Mouse (Mus musculus) midbrain, embryonic 11.5 days (tissue): Measurements from ENCODE around the gene Mast1. TPM values are rescaled to one million over a fixed set of nuclear protein-coding genes. Genes with fewer than 3 reads are reported as not detected.
A peak's percentile ranks its signal among the peaks of the same experiment; 100 is the strongest.

Experiments
- ATAC-seq: fragments of 200-750 bp; cut with Nextera tagmentation; 2 replicates; pipeline ENCODE4 v1.8.0; 2017; ENCODE audit warnings: moderate TSS enrichment, moderate library complexity; ENCODE audit not compliant: low FRiP score
- DNase-seq: peaks from one replicate; pipeline ENCODE4 v3.0.0; 2015; ENCODE audit warnings: low spot score; ENCODE audit errors: missing footprints
- H3K27ac ChIP-seq: fragments of 300-500 bp; sonication (generic); 2 replicates; pipeline ENCODE4 v1.5.1; 2014; ENCODE audit warnings: low read depth, low read length
- H3K27me3 ChIP-seq: fragments of 300-500 bp; sonication (generic); 2 replicates; pipeline ENCODE4 v1.6.1; 2014; ENCODE audit warnings: mild to moderate bottlenecking, low read length, moderate library complexity, mixed read lengths; ENCODE audit not compliant: control insufficient read depth, insufficient read depth
- H3K36me3 ChIP-seq: fragments of 300-500 bp; sonication (generic); 2 replicates; pipeline ENCODE4 v1.6.1; 2014; ENCODE audit warnings: mild to moderate bottlenecking, low read length, moderate library complexity, mixed read lengths; ENCODE audit not compliant: control insufficient read depth, insufficient read depth
- H3K4me1 ChIP-seq: fragments of 300-500 bp; sonication (generic); 2 replicates; pipeline ENCODE4 v1.6.1; 2014; ENCODE audit warnings: low read length; ENCODE audit not compliant: control insufficient read depth, insufficient read depth
- H3K4me2 ChIP-seq: fragments of 300-500 bp; sonication (generic); 2 replicates; pipeline ENCODE4 v1.6.1; 2014; ENCODE audit warnings: mild to moderate bottlenecking, moderate library complexity
- H3K4me3 ChIP-seq: fragments of 300-500 bp; sonication (generic); 2 replicates; pipeline ENCODE4 v1.5.1; 2014; ENCODE audit warnings: low read depth, low read length
- H3K9ac ChIP-seq: fragments of 300-500 bp; sonication (generic); 2 replicates; pipeline ENCODE4 v1.6.1; 2014; ENCODE audit warnings: low read length
- H3K9me3 ChIP-seq: fragments of 300-500 bp; sonication (generic); 2 replicates; pipeline ENCODE4 v1.6.1; 2016; ENCODE audit warnings: low read length; ENCODE audit not compliant: control insufficient read depth
- WGBS: fragments of 180-500 bp; shearing (Covaris S2); extraction: QIAGEN DNeasy Blood & Tissue Kit; methylation state at CpG from one replicate; pipeline ENCODE4 v1.1.7; 2014; 5-methylcytosine and 5-hydroxymethylcytosine counted together
- polyA plus RNA-seq: library from polyadenylated mRNA; unstranded; fragments of >200 nt; fragmentation: Nextera tagmentation; extraction: Ambion mirVana; gene quantifications from 2 replicates; pipeline ENCODE4 v1.2.1, GENCODE M21; 2014

Mast1 gene
- polyA plus RNA-seq, 1 experiment from 2014 or later = 8.8 TPM

DNA sequence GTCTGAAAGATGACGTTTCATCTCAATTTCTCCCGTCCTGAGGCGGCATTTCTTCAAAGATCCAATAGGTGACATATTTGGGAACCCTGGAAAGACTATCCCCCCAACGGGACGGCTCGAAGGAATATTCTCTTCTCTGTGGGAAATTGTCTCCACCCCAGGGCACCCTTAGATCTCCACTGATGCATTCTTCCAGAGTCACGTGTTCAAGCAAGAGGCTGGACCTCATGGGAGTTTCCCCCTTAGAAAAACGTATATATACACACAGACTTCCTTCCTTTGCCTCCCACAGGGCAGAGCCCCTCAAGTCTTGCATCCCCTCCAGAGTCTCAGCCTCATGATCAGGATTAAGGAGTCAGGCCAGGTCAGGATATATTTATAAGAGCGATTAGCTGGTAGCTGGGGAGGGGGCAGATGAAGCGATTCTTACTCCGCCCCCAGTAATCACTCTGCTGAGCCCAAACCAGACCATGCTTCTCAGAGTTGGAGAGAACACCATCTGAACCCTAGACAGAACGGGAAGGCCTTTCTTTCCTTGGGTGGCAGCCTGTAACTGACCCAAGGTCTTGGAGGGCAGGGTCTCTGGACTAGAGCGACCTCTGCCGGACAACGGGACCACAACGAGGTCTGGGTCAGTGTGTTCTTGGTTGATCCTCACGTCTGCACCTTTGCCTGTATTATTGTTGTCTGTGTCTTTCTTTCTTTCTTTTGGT, 9.5 kb upstream of the Mast1 start, which contains the start of gene Rtbdn:
Gene Rtbdn, plus strand, starts transcription at position 464 of the 713 bp plus-strand sequence.
- H3K4me2 ChIP-seq = peak within 1 kb of the TSS; percentile 92
- DNase-seq (peak; percentile 91), ATAC-seq (0 out of 2 replicates have a peak, but pooled peaks have one; percentile 27)
- H3K9me3 ChIP-seq = no peaks in the 10 kb centered on the region
- H3K27ac ChIP-seq = no peak within 1 kb of the TSS
- H3K27me3 ChIP-seq = peaks cover 46% of the 10 kb centered on the region
- peak within 1 kb of the TSS; percentile 62 for H3K9ac ChIP-seq
- H3K4me1 ChIP-seq = peaks cover 23% of the 10 kb centered on the region
- H3K36me3 ChIP-seq = no peaks in the 10 kb centered on the region
- WGBS = 9% methylated on average over 17 of the region's 17 CpGs
- peak within 1 kb of the TSS; percentile 57 for H3K4me3 ChIP-seq

DNA sequence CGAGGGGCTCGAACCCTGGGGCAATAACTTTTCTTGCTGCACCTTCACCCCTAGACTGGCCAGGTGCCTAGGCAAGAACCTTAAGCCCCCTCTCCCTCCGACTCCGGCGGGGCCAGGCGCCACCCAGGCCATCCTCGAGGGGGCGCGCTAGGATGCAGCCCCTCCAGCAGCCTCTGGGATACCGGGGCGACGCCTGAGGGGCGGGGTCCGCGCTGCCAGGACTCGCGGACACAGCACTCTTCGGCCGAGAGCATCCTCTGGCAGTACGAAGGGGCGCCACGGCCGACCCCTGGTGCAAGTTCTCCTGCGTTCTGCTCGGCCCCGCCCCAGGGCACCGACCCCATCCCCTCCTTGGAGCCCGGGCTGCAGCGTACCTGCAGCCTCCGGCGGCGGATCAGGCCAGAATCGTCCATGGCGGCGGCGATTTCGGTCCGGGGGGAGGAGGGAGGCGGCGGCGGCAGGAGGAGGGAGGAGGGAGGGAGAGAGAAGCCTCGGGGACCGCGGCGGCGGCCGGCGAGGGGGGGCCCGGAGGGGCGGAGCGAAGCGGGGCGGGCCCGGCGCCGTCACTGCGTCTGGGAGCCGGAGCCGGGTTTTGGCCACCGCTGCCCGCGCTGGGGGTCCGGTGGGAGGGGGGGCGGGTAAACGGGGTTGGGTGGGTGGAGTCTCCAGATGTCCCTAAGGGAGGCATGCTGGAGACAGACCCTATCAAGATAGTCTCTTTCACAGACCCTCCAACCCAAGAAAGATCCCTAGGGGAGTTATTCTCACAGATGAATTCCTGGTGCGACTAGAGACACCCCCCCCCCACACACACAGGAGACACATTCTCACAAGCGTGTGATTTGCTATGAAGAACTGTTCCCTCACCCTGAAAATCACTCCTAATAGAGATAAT, 8.7 kb upstream of the Mast1 start:
- Histone ChIP-seq H3K4me2 (peak overlapping the region; percentile 92), H3K9me3 (no peaks in the 10 kb centered on the region), H3K4me1 (peaks cover 23% of the 10 kb centered on the region), H3K9ac (peak overlapping the region; percentile 62), H3K27ac (no peak overlapping the region), H3K36me3 (no peaks in the 10 kb centered on the region), H3K4me3 (peak overlapping the region; percentile 57), H3K27me3 (peaks cover 46% of the 10 kb centered on the region)
- DNase-seq (peak; percentile 97), ATAC-seq (peak; percentile 73)
- WGBS = 0% methylated on average over 46 of the region's 67 CpGs

DNA sequence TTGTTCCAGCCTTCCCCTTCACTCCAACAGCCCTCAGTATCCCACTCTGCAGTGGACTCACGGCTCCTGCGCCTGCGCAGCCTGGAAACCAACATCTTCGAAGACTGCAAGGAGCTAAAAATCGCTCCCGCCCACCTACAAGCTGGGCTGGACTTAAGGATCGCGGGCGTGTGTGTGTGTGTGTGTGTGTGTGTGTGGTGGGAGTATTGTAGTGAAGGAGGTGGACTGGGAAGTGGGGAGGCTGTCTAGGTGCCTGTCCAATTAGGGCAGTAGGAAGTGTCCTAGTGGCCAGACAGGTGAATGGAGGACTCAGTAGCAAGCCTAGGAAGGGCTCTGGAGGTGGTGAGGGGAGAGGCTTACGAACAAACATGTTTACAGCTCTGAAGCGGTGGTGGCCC, 8.1 kb upstream of the Mast1 start:
- Histone ChIP-seq H3K9ac (no peak overlapping the region), H3K4me2 (peak overlapping the region; percentile 92), H3K4me1 (peaks cover 23% of the 10 kb centered on the region), H3K4me3 (peak overlapping the region; percentile 57; the same call in 1 of the 2 replicates), H3K36me3 (no peaks in the 10 kb centered on the region), H3K27me3 (peaks cover 40% of the 10 kb centered on the region), H3K9me3 (no peaks in the 10 kb centered on the region), H3K27ac (no peak overlapping the region)
- 4% methylated on average over 11 of the region's 11 CpGs for WGBS
- DNase-seq (no peak), ATAC-seq (peak; percentile 56)

DNA sequence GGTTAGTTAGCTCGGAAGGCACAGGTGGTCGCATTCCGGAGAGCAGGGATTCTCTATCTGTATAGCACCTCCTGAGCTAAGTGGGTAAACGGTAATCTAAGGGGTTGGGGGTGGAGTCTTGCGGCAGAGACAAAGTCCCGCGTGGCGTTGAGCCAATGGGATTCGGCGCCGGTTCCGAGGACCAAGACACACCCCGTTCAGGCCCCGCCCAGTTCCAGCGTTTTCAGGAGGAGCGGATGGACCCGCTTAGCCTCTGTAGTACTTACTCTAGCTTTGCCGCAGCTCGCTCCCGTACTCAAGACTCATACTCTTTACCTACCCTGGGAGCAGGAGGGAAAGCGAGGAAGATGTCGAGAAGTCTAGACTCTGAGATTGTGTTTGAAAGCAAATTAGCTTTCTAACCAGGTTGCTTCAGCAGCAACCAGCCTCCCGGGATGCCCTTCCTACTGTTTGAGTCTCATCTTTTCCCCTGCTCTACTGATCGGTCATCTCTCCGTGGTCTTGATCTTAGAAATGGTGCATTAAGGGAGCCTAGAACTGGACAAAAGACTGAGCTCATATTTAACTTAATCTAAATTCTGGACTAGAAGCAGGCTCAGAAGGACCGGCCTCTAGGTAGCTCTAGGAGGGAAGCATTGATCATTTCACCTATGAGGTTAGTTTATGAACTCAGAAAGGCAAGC, 7.5 kb upstream of the Mast1 start:
- WGBS = 2% methylated on average over 26 of the region's 26 CpGs

DNA sequence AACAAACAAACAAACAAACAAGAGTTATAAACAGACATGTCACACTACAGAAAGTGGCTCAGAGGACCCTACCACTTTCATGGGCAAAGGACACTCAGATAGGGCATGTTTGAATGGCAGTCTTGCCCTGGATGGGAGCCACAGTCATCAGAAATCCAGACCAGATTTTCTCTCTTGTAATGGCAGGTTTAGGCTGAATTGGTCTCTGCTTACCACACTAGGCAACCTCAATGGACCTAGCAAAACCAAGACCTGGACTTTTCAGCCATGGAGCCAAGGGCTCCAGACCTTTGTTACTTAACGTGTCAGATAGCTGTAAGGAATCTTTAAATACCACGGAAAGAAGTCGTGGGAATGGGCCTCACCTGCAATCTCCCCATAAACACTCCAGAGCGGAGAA, 6.5 kb upstream of the Mast1 start:
- no peak overlapping the region for H3K27ac ChIP-seq
- no peak for ATAC-seq

More for the DNA sequence above, 7.5 kb upstream of the Mast1 start:
- H3K4me1 ChIP-seq = peaks cover 23% of the 10 kb centered on the region
- ATAC-seq (peak; percentile 51; the same call in 1 of the 2 replicates), DNase-seq (peak; percentile 92)
- no peaks in the 10 kb centered on the region for H3K9me3 ChIP-seq
- H3K9ac ChIP-seq = no peak overlapping the region
- no peaks in the 10 kb centered on the region for H3K36me3 ChIP-seq
- H3K4me2 ChIP-seq = peak overlapping the region; percentile 92
- H3K27me3 ChIP-seq = peaks cover 37% of the 10 kb centered on the region
- H3K27ac ChIP-seq = no peak overlapping the region
- peak overlapping the region; percentile 14; the same call in 1 of the 2 replicates for H3K4me3 ChIP-seq

DNA sequence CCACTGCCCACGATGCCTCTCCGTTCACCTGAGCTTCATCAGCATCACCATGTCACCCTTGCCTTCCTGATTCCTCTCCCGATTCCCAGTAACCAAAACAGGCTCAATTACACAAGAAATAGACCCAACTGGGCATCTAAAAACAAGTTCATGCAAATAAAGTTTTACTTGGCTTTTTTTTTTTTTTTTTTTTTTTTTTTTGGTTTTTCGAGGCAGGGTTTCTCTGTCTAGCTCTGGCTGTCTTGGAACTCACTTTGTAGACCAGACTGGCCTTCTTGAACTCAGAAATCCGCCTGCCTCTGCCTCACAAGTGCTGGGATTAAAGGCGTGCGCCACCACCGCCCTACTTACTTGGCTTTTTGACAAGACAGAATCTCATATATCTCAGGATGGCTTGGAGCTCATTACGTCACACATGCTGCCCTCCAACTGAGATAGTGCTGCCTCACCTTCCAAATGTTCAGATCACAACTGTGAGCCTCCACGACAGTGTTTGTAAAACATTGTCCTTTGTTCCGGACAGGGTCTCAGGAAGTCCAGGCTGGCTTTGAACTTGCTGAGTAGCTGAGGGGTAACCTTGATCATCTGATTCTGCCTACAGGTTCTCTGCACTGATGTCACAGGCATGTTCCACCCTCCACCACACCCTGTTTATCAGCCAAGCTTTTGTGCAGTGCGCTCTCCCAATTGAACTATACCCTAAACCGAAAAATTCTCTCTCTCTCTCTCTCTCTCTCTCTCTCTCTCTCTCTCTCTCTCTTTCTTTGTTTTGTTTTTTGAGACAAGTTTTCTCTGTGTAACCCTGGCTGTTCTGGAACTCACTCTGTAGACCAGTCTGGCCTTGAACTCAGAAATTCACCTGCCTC, 694 bp upstream of the Mast1 start:
- WGBS = 63% methylated on average over 13 of the region's 13 CpGs

More for the DNA sequence above, 6.5 kb upstream of the Mast1 start:
- no peak overlapping the region for H3K9ac ChIP-seq
- peak; percentile 81 for DNase-seq
- peaks cover 37% of the 10 kb centered on the region for H3K27me3 ChIP-seq
- no peaks in the 10 kb centered on the region for H3K36me3 ChIP-seq
- 18% methylated on average over 4 of the region's 4 CpGs for WGBS
- H3K4me2 ChIP-seq = no peak overlapping the region
- peaks cover 23% of the 10 kb centered on the region for H3K4me1 ChIP-seq
- no peaks in the 10 kb centered on the region for H3K9me3 ChIP-seq
- no peak overlapping the region for H3K4me3 ChIP-seq

DNA sequence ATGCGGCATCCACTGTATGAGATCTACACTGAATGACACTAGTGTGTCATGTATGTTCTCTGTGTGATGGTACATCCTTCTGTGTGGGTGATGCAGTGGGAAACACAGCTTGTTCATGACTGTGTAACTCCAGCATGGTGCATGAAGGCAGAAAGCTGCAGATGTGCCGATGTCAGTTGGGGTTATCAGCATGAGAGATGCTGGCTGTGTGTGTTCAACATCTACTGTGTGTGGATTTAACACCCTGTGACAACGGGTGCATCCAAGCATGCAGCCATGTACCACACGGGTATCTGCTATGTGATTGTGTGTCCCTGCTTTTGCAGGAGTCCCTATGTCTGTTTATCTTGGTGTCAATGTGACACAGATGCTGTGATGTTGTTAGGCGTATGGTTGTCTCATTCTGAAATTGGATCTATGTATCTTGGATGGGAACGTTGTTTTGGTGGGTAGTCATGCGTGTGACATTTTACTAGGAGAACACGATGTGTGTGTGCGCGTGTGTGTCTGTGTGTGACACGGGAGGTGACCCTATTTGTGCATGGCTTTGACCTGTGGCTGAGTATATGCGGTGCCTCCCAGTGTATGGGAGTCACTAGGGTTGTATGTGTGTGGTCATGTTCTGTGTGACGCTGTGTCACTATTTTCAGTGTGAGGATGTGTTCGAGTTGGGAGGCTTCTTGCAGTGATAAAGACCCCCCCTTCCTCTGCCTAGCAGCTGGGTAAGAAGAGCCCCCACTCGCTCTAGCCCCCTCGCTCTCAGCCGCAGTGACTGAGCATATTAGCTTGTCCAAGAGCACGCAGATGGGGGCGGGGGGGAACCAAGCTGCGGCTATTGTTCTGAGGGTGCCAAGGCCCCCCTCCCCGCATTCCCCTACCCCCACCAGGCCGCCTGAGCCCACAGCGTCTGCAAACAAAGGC, 858 bp downstream of the Mast1 start:
- ATAC-seq (peak; percentile 59), DNase-seq (peak; percentile 88)
- peak overlapping the region; percentile 95 for H3K4me2 ChIP-seq
- H3K9me3 ChIP-seq = no peaks in the 10 kb centered on the region
- H3K9ac ChIP-seq = peak overlapping the region; percentile 76
- peaks cover 29% of the 10 kb centered on the region for H3K4me1 ChIP-seq
- no peaks in the 10 kb centered on the region for H3K36me3 ChIP-seq
- H3K27ac ChIP-seq = peak overlapping the region; percentile 59; the same call in 1 of the 2 replicates
- 21% methylated on average over 20 of the region's 23 CpGs for WGBS
- H3K4me3 ChIP-seq = peak overlapping the region; percentile 65
- peaks cover 30% of the 10 kb centered on the region for H3K27me3 ChIP-seq

More for the DNA sequence above, 694 bp upstream of the Mast1 start:
- no peaks in the 10 kb centered on the region for H3K9me3 ChIP-seq
- H3K4me2 ChIP-seq = peak overlapping the region; percentile 95
- ATAC-seq (no peak), DNase-seq (no peak)
- peak overlapping the region; percentile 65; the same call in 1 of the 2 replicates for H3K4me3 ChIP-seq
- no peaks in the 10 kb centered on the region for H3K36me3 ChIP-seq
- no peak overlapping the region for H3K27ac ChIP-seq
- H3K9ac ChIP-seq = no peak overlapping the region
- H3K27me3 ChIP-seq = peaks cover 30% of the 10 kb centered on the region
- H3K4me1 ChIP-seq = peaks cover 29% of the 10 kb centered on the region
